Mouse (Mus musculus) erythroblast, adult 5-6 weeks (primary cell): ENCODE measurements around the gene Hoxa13. TPM values are rescaled to one million over a fixed set of nuclear protein-coding genes. Genes with fewer than 3 reads are reported as not detected.

ENCODE experiments used
- ATAC-seq: replicated peaks from 2 replicates; pipeline ENCODE4 v1.8.0; 2016; ENCODE audit warnings: moderate number of reproducible peaks, mild to moderate bottlenecking, moderate TSS enrichment, inconsistent platforms; ENCODE audit not compliant: poor library complexity, low FRiP score, severe bottlenecking
- total RNA-seq, 2 experiments: library from RNA; stranded (forward) in 1 of 2; stranded (reverse) in 1 of 2; fragments of 150-400 nt in 1 of 2; fragments of 200-764, 138-1000 nt in 1 of 2; gene quantifications; 2 replicates each; pipeline versions ENCODE4 v1.2.3 to v1.2.4; 2015 to 2017; ENCODE audit warnings: low replicate concordance in 2 of 2

Gene Hoxa13
- total RNA-seq, 2 experiments from 2014 or later: not detected

GRCm38 (mm10) chr6:52240389-52241000 lies 20.2 kb downstream of the Hoxa13 start, which contains the start of gene Hoxa10:
Gene Hoxa10, minus strand, starts transcription at chr6:52240854.
- no peak for ATAC-seq

DNA sequence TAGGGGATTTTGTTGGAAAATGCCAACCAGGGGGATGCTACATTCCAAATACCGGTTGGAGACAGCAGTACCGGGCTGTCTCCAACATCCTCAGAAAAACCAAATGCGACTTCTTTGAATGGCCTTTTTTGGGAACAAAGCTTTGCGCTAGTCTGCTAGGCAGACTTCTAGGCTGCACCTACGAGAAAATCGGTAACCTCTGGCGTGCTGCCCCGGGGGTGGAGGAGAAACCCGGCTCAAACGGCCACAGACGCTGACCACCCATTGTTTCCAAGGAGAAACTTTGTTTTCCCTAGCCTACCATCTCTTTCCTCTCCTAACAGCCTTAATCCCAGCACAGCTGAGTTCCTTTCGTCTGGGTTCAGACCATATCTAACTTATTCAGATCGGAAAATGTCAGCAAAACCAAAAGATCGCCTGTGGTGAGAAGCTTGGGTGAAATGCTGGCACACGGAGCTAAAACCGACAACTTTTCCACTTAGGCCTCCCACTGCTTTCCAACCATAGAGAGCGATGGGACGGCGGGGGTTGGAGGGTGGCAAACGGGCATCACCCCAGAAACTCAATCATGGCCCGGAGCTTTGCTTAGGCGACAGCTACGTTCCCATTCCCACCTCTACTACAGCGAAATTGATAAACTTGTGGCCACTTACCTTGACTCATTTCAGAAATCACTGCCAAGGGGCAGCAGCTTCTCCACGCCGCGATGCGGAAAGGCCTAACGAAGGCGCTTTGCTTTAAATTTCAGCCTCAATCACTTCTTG lies 20.9 kb downstream of the Hoxa13 start:
- no peak for ATAC-seq

GRCm38 (mm10) chr6:52238976-52239375 lies 21.7 kb downstream of the Hoxa13 start:
- no peak for ATAC-seq

GRCm38 (mm10) chr6:52238155-52238545 lies 22.5 kb downstream of the Hoxa13 start:
- ATAC-seq: no peak

DNA sequence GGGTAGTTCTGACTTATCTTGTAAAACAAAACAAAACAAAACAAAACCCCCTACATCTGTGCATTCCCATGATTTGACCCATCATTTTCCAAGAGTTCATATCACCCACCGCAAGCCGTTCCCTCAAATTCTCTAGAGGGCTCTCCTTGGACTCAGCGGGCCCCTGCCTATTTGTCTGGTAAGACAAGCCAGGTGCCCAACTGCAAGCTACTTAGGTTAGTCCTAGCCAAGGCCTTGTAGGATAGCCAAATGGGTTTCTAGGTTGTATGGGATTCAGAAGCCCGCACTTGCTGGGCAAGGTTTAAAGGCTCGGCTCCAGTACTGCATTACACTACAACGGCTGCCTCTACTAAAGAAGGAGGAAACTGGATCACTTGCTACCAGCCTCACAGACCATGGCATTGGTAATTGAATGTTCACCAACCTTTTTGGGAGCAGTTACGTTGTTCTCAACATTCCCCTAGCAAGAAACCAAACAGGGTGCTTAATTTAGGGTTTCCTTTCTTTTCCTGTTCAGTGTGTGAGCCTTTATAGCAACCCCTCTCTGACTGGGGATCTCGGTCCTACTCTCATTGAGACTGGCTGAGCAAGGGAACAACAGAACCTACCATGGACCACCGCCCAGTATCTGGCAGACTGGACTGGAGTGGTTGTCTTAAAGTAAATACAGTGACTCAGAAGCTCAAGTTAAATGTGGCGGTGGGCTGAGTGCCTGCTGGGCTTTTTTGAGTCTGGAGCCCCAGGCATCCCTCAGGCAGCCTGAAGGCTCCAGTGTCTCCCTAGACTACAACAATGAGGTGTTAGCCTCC lies 23.1 kb downstream of the Hoxa13 start:
- ATAC-seq: no peak

DNA sequence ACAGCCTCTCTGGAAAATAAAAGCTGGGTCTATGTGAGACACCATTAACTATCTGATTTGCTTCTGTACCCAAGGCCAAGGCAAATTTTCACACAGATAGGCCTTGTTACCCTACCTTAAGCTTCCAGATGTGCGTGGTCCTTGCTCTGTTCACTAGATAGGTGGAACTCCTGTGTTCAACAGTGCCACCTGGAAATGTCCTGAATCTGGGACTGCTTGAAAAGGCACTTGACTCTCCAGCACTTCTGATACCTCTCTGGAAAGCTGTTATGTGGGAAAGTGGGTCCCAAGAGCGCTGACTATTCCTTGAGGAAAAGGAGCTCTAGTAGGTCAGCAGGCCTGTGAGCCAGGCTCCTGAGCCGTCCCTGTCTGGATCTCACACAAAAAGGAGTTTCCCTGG lies 23.9 kb downstream of the Hoxa13 start:
- ATAC-seq: no peak

DNA sequence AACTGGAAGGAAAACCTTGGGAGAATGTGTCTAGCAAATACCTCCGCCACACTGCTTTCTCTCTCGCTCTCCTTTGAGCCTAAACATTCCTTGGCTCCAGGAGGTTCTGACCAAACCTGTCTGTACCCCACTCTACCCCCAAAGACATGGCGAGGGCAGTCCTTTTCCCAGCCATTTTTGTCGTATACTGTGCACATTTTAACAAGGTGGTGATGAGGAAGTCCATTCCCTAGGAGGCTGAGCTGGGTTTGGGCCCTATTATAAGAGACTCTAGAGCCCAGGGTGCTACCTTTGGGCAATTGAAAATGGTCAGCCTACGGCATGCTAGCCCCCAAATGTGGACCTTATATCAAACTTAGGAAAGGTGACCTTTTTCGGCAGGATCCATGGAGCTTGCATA lies 24.8 kb downstream of the Hoxa13 start:
- ATAC-seq: no peak

DNA sequence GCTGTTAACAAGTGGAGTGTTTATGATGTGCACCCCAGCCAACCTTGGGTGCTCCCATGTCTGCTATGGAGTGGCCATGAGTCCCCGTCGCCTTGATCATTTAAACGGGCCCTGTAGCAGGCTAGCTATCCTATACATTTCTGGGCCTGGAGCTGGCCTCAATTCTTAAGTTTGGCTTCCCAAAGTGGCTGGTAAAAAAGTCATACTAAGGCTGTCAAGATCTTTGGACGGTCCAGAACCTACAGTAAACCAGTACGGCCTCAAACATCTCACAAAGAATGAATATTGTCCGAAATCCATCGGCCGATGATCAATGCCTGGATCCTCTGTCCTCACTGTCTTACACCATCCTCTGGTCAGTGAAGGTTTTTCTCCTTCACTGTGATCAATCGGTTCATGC lies 25.4 kb downstream of the Hoxa13 start:
- no peak for ATAC-seq

GRCm38 (mm10) chr6:52234428-52235140 lies 26.1 kb downstream of the Hoxa13 start:
- ATAC-seq: no peak

DNA sequence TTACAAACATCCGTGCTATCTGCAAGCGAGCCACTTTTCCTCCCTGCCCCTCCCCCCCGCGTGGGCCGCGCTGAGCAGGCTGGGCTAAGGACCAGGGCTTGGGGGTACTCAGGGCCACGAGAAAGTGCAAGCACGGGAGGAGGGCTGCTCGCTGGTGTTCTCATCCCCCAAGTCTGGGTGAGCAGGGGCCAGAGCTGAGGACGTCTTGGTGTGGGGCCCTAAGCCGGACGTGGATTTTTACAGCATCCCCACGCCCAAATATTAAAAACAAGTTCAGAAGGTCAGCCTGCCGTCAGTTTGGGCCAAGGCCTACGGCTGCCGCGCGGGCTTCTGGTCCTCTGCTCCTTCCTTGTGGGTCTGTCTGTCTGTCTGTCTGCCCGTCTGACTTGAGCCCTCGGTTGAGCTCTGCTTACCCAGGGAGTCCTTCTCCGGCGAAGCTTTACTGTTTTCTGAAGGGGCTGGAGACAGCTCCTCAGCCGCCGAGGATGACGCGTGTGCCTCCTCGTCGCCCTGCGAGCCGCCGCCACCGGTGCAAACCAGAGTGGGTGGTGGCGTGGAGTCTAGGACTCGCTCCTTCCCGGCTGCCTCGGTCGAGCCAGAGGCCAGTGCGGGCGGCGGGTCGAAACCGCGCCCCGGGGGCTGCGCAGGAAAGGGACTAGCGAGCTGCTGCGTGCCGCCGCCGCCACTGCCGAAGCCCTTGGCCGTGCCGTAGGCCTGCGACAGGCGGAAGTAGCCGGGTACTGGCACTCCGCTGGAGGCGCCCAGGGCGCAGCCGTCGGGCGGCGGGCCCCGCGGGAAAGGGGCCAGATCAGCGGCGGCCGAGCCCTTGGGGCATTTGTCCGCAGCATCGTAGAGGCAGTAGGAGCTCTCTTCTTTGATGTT lies 26.9 kb downstream of the Hoxa13 start:
- no peak for ATAC-seq

DNA sequence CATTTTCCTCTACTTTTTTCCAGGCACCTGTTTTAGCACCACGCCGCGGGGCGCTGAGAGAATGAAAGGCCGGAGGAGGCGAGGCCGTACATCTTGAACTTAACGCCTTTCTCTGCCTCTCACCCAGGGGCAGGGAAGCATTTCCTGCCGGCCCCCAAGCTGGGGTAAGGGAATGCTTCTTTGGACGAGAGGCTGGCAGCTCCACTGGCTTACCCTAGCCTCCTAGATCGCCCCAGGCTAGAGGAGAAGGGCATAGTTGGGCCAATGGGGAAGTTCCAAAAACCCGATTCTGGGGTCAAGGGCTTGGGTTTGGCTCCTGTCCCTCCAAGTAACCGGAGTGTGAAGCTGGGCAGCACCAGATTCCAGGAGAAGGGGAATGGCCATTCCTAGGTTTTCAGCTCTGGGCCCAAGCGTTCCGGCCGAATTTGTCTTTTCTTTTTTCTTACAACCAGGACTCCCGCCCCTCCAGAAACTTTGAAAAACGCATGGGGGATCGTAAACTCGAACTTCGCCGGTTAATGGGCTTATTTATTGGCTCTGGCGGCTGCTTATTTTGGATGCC lies 27.6 kb downstream of the Hoxa13 start:
- no peak for ATAC-seq

- no peak for ATAC-seq
These were observed 28.1 kb downstream of the Hoxa13 start for GRCm38 (mm10) chr6:52232568-52232965.

- ATAC-seq: no peak
These were observed 28.7 kb downstream of the Hoxa13 start for GRCm38 (mm10) chr6:52231885-52232567.

DNA sequence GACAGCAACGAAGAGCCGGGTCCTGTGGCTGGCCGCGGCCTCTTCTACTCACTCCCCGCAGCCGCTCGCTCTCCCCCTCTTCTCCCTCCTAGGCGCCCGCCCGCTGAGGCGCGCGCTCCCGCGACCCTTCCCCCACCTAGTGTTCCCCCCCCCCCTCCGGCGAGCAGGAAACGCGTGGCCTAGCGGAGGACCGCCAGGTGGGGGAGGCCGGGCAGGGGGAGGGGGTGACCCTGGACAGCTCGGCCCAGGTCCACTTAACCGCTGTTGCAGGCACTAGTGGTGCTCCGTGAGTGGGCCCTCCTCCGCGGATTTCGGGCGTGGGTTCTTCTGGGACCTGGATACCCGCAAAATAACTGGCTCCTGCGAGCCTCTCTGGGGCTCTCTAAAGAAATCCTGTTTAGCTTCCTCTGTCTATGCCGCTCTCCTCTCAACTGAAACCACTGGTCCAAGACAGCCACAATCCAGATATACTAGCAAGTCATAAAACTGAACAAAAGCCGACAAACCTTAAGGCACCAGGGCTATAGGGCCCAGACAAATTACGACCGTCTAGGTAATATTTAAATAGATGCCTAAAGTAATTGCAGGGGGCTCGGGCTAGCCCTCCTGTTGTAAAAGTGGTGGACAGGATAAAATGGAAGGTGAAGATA lies 30.0 kb downstream of the Hoxa13 start, which contains the start of gene Hoxa9:
Hoxa9 (minus strand) TSS at position 574 of the 650 bp plus-strand sequence.
- ATAC-seq: no peak

GRCm38 (mm10) chr6:52229558-52230416 lies 30.9 kb downstream of the Hoxa13 start:
- no peak for ATAC-seq

DNA sequence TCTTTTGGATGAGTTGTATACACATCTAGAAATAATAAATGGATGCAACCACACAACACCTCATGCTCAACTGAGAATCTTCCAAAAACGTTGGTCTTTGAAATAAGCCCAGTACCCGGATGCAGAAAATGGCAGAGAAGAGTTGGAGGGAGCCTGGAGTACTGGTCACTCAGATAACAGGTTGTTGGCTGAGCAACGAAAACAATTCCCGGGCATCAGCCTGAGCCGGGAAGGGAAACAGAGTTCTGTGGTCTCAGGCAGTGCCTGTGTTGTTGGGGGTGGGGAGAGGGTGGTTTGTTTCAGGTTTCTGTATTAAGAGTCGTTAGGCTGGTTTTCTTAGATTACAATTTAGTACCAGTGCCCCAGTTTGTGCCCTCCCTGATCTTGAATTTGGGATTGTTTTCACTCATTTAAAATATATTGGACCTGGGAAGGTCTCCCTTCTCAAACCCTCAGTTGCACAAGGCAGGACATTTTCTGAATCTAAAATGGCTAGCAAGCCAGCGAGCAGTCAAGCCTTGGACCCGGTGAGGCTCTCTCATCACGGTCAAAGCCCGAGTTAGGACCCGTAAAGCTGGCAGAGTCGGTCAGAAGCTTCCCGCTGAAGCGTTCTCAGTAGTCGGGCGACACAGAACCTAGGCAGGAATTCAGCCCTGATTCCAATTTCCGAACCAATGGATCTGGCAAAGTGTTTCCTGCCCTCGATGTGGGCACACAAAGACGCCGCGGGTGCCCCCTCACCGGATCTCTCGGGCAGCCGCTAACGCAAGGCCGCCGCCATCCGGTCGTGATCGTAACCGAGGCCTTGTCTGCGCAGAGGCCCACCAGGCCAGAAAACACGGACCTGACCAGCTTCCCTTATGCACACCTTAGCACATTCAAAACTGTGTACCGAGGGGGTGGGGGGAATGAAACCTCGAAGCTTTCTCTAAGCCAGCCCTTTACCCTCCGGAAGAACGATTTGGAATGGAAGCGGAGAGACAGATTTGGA lies 31.9 kb downstream of the Hoxa13 start:
- no peak for ATAC-seq
